Mouse (Mus musculus) kidney, adult 2 months (tissue): ENCODE measurements around the gene Ccdc167.

Source experiments
- CTCF ChIP-seq: fragments of 200-500 bp; conservative IDR thresholded peaks from 2 replicates; pipeline ENCODE4 v1.5.1; 2011; ENCODE audit warnings: low read depth, mild to moderate bottlenecking, control low read depth, low read length, moderate library complexity, mixed read lengths; ENCODE audit not compliant: insufficient read depth, insufficient read length
- POLR2A ChIP-seq: fragments of 200-500 bp; IDR thresholded peaks from one replicate; pipeline ENCODE4 v1.6.1; 2011; ENCODE audit warnings: low read depth, low read length, control low read depth

GRCm38 (mm10) chr17:29687373-29687772 is 29.5 kb downstream of the Ccdc167 start:
- TF ChIP-seq CTCF, result no peak
- no peak for TF ChIP-seq POLR2A
